Mouse (Mus musculus) heart, adult 2 months (tissue): Measurements from ENCODE around the gene Sftpd.

Source experiments
- CTCF ChIP-seq: fragments of 200-600 bp; IDR thresholded peaks from 2 replicates; pipeline ENCODE4 v1.8.1; 2022; ENCODE audit warnings: antibody characterized with exemption, mild to moderate bottlenecking, moderate library complexity
- EP300 ChIP-seq: fragments of 200-500 bp; IDR thresholded peaks from 2 replicates; pipeline ENCODE4 v1.6.1; 2011; ENCODE audit warnings: low read depth, low read length, control low read depth; ENCODE audit not compliant: insufficient read depth
- POLR2A ChIP-seq: fragments of 200-500 bp; IDR thresholded peaks from 2 replicates; pipeline ENCODE4 v1.6.1; 2011; ENCODE audit warnings: mild to moderate bottlenecking, low read depth, low read length, control low read depth; ENCODE audit not compliant: insufficient read depth

- no peak for TF ChIP-seq CTCF
- no peak for TF ChIP-seq EP300
- no peak for TF ChIP-seq POLR2A
Measured at GRCm38 (mm10) chr14:41151220-41151898, 33.6 kb downstream of the Sftpd start, which contains the start of gene Mbl1.
